Mouse (Mus musculus): ENCODE measurements around the gene Defb43. TPM values are rescaled to one million over a fixed set of nuclear protein-coding genes. Genes with fewer than 3 reads are reported as not detected.

Gene Defb43
- polyA plus RNA-seq, 1 experiment from 2014 or later: not detected

Other genes starting within 250 kb of the Defb43 start
- gene Wdfy2, start 174.1 kb upstream of the Defb43 start, polyA plus RNA-seq (2015; fragmentation: Nextera tagmentation; extraction: Ambion mirVana): 8.5 and 8.7 TPM in 2 replicates
- not detected in 2 replicates for gene Defb48, start 27.3 kb upstream of the Defb43 start, polyA plus RNA-seq (2015; fragmentation: Nextera tagmentation; extraction: Ambion mirVana)
- gene Defb47, start 13.7 kb upstream of the Defb43 start, polyA plus RNA-seq (2015; fragmentation: Nextera tagmentation; extraction: Ambion mirVana): not detected in 2 replicates
- 0.48 TPM in 1 of 2 replicates, not detected in the other for gene Defb42, start 35.2 kb downstream of the Defb43 start, polyA plus RNA-seq (2015; fragmentation: Nextera tagmentation; extraction: Ambion mirVana)
- not detected in 2 replicates for gene Defb30, start 38.2 kb downstream of the Defb43 start, polyA plus RNA-seq (2015; fragmentation: Nextera tagmentation; extraction: Ambion mirVana)

Measured in forebrain, embryonic 15.5 days (tissue).